Mouse (Mus musculus) heart, embryonic 13.5 days (tissue): ENCODE data around the gene Fgfr1op. TPM values are rescaled to one million over a fixed set of nuclear protein-coding genes. Genes with fewer than 3 reads are reported as not detected.

Experiments used
- polyA plus RNA-seq: library from polyadenylated mRNA; unstranded; fragments of >200 nt; fragmentation: Nextera tagmentation; extraction: Ambion mirVana; gene quantifications from 2 replicates; pipeline ENCODE4 v1.2.1, GENCODE M21; 2015

Fgfr1op gene
- polyA plus RNA-seq, 1 experiment from 2014 or later, result 19.7 TPM

Other genes starting within 250 kb of the Fgfr1op start
- 0.37 and 0.42 TPM in 2 replicates for gene Tagap, start 239.5 kb upstream of the Fgfr1op start, polyA plus RNA-seq
- 54.6 and 57.1 TPM in 2 replicates for gene Rsph3a, start 219.9 kb upstream of the Fgfr1op start, polyA plus RNA-seq
- not detected in 2 replicates for gene Gm49673, start 17.7 kb upstream of the Fgfr1op start, polyA plus RNA-seq
- gene Rnaset2a, start 17.4 kb upstream of the Fgfr1op start, polyA plus RNA-seq, result 35.4 and 37.6 TPM in 2 replicates
- not detected in 2 replicates for gene Ccr6, start 70.5 kb downstream of the Fgfr1op start, polyA plus RNA-seq
- gene Mpc1, start 117.4 kb downstream of the Fgfr1op start, polyA plus RNA-seq, result 204 and 221 TPM in 2 replicates
- 59.1 and 68.9 TPM in 2 replicates for gene Sft2d1, start 145.6 kb downstream of the Fgfr1op start, polyA plus RNA-seq
- gene Prr18, start 172.0 kb downstream of the Fgfr1op start, polyA plus RNA-seq, result 0.13 and 0.25 TPM in 2 replicates
- gene T2, start 190.5 kb downstream of the Fgfr1op start, polyA plus RNA-seq, result 0.83 and 1.3 TPM in 2 replicates